Mouse (Mus musculus): ENCODE data around the gene Pidd1.
"Not testable (repeated sequence)": the region's sequence is repeated elsewhere in the genome, so short reads cannot be mapped to it uniquely, and the experiment has no call there.

The Pidd1 gene

DNA sequence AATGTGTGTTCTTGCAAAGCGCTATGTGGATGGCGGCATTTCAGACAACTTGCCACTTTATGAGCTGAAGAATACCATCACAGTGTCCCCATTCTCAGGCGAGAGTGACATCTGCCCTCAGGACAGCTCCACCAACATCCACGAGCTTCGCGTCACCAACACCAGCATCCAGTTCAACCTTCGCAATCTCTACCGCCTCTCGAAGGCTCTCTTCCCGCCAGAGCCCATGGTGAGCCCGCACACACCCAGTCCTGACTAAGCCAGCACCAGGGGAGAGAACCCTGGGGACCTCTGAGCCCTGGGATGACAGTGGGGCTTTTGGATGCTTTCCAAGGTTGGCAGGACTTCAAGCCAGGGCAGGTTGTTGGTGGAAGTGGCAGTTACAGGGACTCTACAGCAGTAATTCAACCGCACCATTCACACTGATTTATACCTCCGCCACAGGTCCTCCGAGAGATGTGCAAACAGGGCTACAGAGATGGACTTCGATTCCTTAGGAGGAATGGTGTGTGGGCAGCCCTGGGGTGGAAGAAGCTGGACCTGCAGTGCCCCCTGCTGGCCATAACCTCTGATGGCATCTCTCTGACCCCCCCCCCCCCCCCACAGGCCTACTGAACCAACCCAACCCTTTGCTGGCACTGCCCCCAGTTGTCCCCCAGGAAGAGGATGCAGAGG lies 14.3 kb upstream of the Pidd1 start:
- DNase-seq = peak; percentile 76

DNA sequence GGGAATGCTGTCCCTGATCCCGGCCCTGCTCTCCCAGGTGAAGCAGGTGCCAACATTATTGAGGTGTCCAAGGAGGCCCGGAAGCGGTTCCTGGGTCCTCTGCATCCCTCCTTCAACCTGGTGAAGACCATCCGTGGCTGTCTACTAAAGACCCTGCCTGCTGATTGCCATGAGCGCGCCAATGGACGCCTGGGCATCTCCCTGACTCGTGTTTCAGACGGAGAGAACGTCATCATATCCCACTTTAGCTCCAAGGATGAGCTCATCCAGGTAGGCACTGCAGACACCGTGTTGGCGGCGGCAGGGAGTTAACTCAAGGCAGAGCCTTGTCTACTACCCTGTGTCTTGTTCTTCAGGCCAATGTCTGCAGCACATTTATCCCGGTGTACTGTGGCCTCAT lies 13.4 kb upstream of the Pidd1 start:
- peak; percentile 14 for DNase-seq

DNA sequence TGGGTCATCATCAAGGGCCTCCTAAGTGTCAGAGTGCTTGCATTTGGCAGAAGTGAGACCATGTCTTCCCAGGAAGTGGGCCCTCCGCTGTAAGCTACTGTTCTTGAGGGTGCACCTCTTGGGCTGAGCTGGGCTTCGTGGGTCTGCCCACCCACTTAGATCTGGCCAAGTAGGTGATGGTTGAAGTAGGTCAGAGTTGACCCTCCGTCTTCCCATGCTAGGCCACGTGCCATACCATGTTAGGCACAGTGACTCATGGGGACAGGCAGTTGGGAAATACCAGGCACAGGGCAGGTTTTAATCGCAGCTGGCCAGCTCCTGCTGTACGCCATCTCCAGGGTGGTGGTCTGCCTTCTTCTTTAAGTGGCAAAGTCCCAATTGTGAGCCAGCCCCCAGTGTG lies 12.9 kb upstream of the Pidd1 start:
- DNase-seq = peak; percentile 18

GRCm38 (mm10) chr7:141455610-141456314 lies 11.9 kb upstream of the Pidd1 start:
- peak; percentile 83 for DNase-seq

DNA sequence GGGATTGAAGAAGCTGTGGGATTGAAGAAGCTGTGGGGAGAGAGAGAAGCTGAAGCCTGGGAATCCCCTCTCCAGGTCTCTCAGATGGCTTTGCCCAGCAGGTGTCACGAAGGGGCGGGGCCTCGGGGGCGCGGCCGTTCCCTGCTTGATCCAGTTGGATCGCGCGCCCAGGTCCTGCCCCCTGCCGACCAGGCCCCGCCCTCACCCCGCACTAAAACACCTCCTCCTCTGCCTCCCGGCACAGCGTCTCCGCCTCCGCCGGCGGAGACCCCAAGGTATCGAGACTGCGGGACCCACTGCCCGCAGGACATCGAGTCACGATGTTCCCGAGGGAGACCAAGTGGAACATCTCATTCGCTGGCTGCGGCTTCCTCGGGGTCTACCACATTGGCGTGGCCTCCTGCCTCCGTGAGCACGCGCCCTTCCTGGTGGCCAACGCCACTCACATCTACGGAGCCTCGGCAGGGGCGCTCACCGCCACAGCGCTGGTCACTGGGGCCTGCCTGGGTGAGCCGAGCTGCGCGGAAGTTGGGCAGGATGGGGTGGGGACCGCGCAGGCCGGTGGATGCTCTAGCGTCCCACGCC lies 11.2 kb upstream of the Pidd1 start, which contains the start of gene Pnpla2:
Gene Pnpla2 (plus strand): TSS at position 232 of the 585 bp plus-strand sequence.
- DNase-seq = peak; percentile 99

GRCm38 (mm10) chr7:141453636-141454035 lies 9.8 kb upstream of the Pidd1 start:
- DNase-seq = no peak

DNA sequence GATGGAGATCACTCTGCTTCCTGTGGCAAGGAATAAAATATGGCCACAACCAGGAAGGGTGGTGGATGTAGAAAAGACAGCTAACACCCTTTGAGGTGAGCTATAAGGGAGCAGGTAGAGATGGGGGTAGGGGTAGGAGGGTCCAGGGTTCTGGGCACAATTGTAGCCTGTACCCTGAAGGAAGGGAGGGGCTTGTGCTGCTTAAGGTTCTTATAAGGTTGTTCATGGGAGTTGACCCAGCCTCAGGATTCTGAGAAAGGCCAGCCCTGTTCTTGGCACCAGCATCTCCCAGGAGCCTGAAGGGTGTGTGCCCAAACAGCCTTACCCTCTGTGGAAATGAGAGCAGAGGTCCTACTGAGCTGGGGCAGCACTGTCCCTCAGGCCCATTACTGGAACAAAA lies 8.1 kb upstream of the Pidd1 start:
- no peak for DNase-seq

DNA sequence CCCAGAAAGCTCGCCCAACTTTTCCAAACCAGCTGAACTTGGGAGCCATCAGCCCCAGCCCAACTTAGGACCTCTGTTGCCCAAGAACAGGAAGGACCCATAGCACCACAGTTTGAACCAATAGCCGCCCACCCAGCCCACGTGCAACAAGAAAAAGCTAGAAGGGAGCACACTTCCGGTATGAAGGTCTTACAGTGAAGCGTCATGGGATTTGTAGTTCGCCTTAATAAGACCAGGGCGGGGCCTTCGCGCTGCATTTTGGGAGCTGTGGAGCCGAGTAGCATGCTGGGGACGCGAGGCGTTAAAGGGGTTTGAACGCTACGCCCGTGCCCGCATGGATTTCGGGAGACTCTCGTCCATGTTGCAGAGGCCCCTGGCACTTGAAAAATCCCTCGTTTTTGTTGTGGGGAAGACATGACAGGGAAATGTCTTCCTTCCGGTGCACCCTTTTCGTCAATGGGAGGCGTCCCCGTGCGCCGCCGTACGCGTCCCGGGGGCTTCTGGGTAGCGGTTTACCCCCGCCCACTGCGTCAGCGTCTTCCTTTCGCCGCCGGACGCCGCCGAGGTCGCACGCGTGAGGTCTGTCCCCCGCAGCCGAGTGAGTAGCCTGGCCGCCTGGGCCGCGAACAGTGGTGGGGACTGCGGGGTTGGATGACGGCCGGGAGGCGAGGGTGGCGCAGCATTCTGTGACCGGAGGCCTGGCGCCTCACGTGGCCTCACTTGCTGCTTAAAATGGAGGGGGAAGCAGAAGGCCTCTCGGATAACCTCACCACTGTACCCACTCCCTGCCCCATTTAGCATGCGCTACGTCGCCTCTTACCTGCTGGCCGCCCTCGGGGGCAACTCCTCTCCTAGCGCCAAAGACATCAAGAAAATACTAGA lies 3.5 kb upstream of the Pidd1 start, which contains the start of gene Rplp2:
Gene Rplp2 (plus strand): TSS at position 261 of the 882 bp plus-strand sequence.
- DNase-seq = peak; percentile 96

DNA sequence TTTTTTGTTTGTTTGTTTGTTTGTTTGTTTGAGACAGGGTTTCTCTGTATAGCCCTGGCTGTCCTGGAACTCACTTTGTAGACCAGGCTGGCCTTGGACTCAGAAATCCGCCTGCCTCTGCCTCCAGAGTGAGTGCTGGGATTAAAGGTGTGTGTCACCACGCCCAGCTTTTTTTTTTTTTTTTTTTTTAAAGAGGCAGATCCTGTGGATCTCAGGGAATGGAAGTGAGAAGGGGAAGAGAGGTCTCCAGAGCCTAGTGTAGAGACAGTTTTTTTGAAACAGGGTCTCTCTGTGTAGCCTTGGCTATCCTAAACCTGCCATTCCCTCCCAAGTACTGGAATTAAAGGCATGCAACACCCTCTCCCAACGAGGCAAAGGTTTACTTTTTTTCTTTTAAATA lies 2.5 kb upstream of the Pidd1 start:
- not testable (repeated sequence) for DNase-seq

DNA sequence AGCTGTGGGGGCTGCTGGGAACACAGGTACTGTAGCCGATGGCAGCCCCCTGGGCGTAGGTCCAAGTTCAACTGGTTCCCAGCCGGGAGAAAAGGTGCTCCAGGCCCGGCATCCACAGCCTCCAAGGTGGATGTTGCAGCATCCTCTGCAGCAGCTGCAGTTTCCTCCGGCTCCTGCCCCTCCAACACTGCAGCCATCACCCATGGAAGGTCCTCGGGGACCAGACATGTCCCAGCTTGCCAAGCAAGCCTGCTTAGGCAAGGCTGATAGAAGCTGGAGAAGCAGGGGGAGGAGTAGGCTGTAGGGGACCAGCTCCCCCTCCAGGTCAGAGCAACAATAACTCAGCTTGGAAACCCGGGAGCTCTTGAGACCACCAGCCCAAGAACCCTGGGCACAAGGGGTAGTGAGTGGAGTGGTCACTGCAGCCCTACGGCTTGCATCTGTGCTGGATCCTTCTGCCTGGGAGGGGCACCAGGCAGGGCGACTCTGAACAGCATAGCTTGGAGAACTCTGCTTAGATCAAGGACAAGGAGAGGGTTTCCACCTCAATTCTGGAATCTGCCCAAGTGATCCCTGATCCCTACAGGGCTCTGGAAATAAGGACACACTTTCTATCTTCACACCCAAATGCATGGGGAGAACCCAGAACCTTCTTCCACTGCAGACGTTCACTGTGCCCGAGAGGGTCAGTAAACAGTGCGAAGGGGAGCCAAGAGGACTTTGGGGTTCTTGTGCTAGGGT lies 574 bp downstream of the Pidd1 start:
- peak; percentile 47 for DNase-seq

- DNase-seq = no peak
Observed at GRCm38 (mm10) chr7:141442199-141442598, 1.6 kb downstream of the Pidd1 start.

DNA sequence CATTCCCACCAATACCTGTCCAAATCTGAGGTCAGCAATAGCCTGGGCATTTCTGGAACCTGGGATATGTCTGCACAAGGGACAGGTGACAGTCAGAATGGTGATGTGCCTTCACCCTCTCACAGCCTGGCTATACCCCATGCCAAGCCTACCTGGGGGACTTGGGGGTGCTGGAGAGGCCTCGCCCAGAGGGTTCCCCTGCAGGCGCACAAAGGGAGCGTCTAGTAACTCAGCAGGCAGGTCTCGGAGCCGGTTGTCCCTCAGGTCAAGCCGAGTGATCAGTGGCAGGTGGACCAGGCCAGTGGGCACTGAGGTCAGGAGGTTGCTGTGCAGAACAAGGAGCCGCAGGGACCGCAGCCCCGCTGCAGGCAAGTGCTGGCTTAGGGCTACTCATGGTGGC lies 2.4 kb downstream of the Pidd1 start:
- DNase-seq = no peak

- peak; percentile 84 for DNase-seq
Observed at GRCm38 (mm10) chr7:141440613-141441012, 3.2 kb downstream of the Pidd1 start.

GRCm38 (mm10) chr7:141439811-141440210 lies 4.0 kb downstream of the Pidd1 start:
- DNase-seq = no peak

DNA sequence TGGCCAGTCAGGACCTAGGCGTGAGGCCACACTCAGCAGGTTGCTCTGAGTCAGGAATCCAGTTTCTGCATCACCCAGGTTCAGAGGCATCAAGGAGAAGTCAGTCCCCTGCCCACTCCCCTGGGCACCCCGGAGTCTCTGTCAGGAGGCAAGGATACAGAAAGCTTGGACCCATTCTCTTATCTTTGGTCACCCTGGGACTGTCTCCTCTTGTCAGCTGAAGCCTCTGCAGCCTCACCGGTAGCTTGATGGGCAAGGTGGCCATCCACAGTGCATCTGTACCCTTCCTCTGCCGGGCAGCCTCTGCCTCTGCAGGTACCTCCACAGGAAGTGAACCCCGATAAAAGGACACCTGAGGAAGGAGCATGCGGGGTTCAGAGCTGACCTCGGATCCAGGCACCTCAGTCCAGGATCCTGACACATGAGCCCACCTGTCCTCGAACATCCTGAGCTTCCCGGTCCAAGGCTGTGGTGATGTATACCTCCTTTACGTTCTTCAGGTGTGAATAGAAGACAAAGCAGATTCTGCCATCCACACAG lies 4.6 kb downstream of the Pidd1 start:
- no peak for DNase-seq

- DNase-seq = no peak
Observed at GRCm38 (mm10) chr7:141438201-141438968, 5.4 kb downstream of the Pidd1 start.

DNA sequence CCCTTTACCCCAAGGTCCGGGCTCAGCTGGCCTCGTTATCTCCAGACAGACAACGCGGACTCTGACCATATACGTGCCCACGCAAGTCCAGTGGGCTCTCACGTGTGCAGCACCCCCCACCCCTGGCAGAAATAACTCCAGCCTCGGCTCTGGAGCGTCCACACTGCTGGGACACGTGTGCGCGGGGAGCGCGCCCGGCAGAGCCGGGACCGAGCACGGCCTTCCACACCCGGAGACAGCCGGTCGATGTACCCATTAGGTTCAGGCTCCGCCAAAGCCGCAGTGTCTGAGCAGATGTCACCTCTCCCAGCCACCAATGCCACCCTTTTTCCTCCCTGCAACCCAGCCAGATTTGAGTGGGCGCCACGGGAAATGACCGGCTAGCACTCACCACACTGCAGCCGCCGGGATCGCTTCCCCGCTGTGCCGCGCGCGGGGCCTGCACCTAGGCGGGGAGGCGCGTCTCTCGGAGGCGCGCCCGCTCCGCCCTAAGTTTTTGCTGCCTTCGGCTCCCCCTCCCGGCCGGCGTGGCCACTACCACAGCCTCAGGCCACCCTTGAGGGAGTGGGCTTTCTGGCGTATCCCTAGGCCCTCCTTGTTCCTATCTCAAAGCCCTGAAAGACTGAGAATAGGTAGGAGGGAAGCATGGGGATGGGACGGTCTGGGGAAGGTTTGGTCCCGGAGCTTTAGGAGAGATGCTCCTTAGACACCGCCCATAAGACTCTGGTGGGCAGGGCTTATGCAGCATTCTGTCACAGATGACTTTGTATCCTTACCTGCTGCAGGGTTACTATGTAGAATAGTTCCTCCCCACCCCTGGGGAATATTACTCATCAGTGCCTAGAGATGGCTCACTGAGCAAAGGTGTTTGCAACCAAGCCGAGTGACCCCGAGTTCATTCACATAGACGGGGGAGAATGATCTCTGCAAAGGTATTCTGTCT lies 6.4 kb downstream of the Pidd1 start, which contains the start of gene Slc25a22:
Gene Slc25a22 (minus strand): TSS at position 715 of the 943 bp plus-strand sequence.
- DNase-seq = peak; percentile 89

GRCm38 (mm10) chr7:141436523-141436892 lies 7.3 kb downstream of the Pidd1 start:
- no peak for DNase-seq

DNA sequence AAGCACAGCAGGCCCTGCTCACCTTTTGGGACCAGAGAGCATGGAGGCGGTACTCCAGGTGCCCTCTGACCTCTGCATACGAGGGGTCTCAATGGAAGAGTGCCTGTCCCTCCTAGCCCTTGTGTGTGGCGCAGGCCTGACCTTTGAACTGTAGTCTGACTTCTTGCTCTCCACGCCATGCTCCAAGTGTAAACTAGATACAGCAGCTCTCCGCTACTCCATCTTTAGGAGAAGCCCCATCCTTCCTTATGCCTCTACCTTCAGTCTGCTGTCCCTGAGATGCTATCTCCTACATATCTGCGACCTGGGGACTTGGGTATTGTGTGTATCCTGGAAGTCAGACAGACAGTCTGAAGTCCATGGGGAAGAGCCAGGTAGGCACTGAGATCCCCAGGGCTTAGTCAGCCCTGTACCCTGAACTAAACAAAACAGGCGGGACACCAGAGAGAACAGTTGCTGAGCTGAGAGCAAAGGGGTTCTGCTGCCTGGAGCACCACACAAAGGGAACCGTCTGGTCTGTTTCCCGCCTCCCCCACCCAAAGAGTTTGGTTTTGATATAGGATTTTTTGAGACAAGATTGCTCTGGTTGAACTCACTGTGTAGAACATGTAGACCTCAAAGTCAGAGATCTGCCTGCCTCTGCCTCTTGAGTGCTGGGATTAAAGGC lies 7.8 kb downstream of the Pidd1 start:
- no peak for DNase-seq

Measured in kidney, postnatal 10 days (tissue).